Mouse (Mus musculus) hindbrain, embryonic 13.5 days (tissue): ENCODE data around the gene Kif1a. TPM values are rescaled to one million over a fixed set of nuclear protein-coding genes. Genes with fewer than 3 reads are reported as not detected.
"Not testable (repeated sequence)": the region's sequence is repeated elsewhere in the genome, so short reads cannot be mapped to it uniquely, and the experiment has no call there.

Experiments
- ATAC-seq: fragments of 200-750 bp; cut with Nextera tagmentation; 2 replicates; pipeline ENCODE4 v1.8.0; 2017; ENCODE audit warnings: moderate TSS enrichment; ENCODE audit not compliant: low FRiP score
- H3K27ac ChIP-seq: fragments of 300-500 bp; sonication (generic); 2 replicates; pipeline ENCODE4 v1.5.1; 2015; ENCODE audit warnings: inconsistent platforms, mild to moderate bottlenecking, moderate library complexity
- H3K27me3 ChIP-seq: fragments of 300-500 bp; sonication (generic); 2 replicates; pipeline ENCODE4 v1.6.1; 2015; ENCODE audit warnings: mild to moderate bottlenecking, inconsistent platforms
- H3K36me3 ChIP-seq: fragments of 300-500 bp; sonication (generic); 2 replicates; pipeline ENCODE4 v1.6.1; 2015; ENCODE audit warnings: mild to moderate bottlenecking, inconsistent platforms
- H3K4me1 ChIP-seq: fragments of 300-500 bp; sonication (generic); replicated peaks from 2 replicates; pipeline ENCODE4 v1.6.1; 2015; ENCODE audit warnings: inconsistent platforms
- H3K4me2 ChIP-seq: fragments of 300-500 bp; sonication (generic); 2 replicates; pipeline ENCODE4 v1.6.1; 2015; ENCODE audit warnings: inconsistent platforms, mild to moderate bottlenecking, moderate library complexity
- H3K4me3 ChIP-seq: fragments of 300-500 bp; sonication (generic); 2 replicates; pipeline ENCODE4 v1.5.1; 2015; ENCODE audit warnings: mild to moderate bottlenecking, inconsistent platforms
- H3K9ac ChIP-seq: fragments of 300-500 bp; sonication (generic); 2 replicates; pipeline ENCODE4 v1.6.1; 2015; ENCODE audit warnings: mild to moderate bottlenecking, inconsistent platforms
- H3K9me3 ChIP-seq: fragments of 300-500 bp; sonication (generic); 2 replicates; pipeline ENCODE4 v1.6.1; 2016; ENCODE audit warnings: inconsistent platforms
- WGBS: fragments of 180-500 bp; shearing (Covaris S2); methylation state at CpG from one replicate; pipeline ENCODE4 v1.1.7; 2015; 5-methylcytosine and 5-hydroxymethylcytosine counted together
- polyA plus RNA-seq: library from polyadenylated mRNA; unstranded; fragments of >200 nt; fragmentation: Nextera tagmentation; extraction: Ambion mirVana; gene quantifications from 2 replicates; pipeline ENCODE4 v1.2.1, GENCODE M21; 2015

The Kif1a gene
- polyA plus RNA-seq, 1 experiment from 2014 or later: 340 TPM

GRCm38 (mm10) chr1:92976141-92976566 is 125.6 kb downstream of the Kif1a start:
- 54% methylated on average over 6 of the region's 6 CpGs for WGBS
- Histone ChIP-seq H3K4me2 (no peak overlapping the region), H3K4me1 (peaks cover 5% of the 10 kb centered on the region; the same call in 1 of the 2 replicates), H3K27ac (no peak overlapping the region), H3K27me3 (no peaks in the 10 kb centered on the region), H3K9me3 (no peaks in the 10 kb centered on the region), H3K36me3 (no peaks in the 10 kb centered on the region), H3K4me3 (no peak overlapping the region), H3K9ac (no peak overlapping the region)
- no peak for ATAC-seq

GRCm38 (mm10) chr1:92972854-92973253 is 128.9 kb downstream of the Kif1a start:
- ATAC-seq: no peak
- no peak overlapping the region for H3K27ac ChIP-seq
- H3K9ac ChIP-seq: no peak overlapping the region
- H3K4me1 ChIP-seq: peaks cover 5% of the 10 kb centered on the region; the same call in 1 of the 2 replicates
- no peaks in the 10 kb centered on the region for H3K36me3 ChIP-seq
- 75% methylated on average over 1 of the region's 1 CpGs for WGBS
- no peaks in the 10 kb centered on the region for H3K9me3 ChIP-seq
- H3K27me3 ChIP-seq: no peaks in the 10 kb centered on the region
- no peak overlapping the region for H3K4me2 ChIP-seq
- no peak overlapping the region for H3K4me3 ChIP-seq

GRCm38 (mm10) chr1:92971879-92972795 is 129.6 kb downstream of the Kif1a start:
- no peak overlapping the region for H3K27ac ChIP-seq
- no peak overlapping the region for H3K9ac ChIP-seq
- H3K36me3 ChIP-seq: no peaks in the 10 kb centered on the region
- no peak overlapping the region for H3K4me3 ChIP-seq
- no peaks in the 10 kb centered on the region for H3K9me3 ChIP-seq
- H3K27me3 ChIP-seq: no peaks in the 10 kb centered on the region
- peaks cover 5% of the 10 kb centered on the region; the same call in 1 of the 2 replicates for H3K4me1 ChIP-seq
- ATAC-seq: no peak
- no peak overlapping the region for H3K4me2 ChIP-seq
- WGBS: 89% methylated on average over 7 of the region's 7 CpGs

DNA sequence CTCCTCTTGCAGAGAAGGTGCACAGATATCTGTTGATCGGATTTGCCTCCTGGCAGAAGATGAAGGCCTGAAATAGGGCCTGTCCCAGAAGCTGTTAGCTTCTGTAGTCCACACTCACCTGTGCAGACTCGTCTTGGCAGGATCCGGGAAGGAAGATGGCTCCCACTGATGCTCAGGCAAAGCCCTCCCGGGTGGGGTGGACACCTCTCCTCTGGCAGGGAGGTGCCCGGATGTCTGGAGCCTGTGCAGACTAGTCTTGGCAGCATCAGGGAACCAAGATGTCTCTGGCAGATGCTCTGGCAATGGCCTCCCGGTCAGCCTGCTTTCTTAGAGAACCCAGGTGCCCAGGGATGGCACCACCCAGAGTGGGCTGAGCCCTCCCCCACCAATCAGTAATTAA is 131.0 kb downstream of the Kif1a start:
- not testable (repeated sequence) for H3K4me1 ChIP-seq, H3K27ac ChIP-seq, H3K4me2 ChIP-seq, H3K27me3 ChIP-seq, H3K9me3 ChIP-seq, H3K36me3 ChIP-seq, H3K4me3 ChIP-seq, H3K9ac ChIP-seq, ATAC-seq
- WGBS: 84% methylated on average over 6 of the region's 6 CpGs

Other genes with a start within 250 kb of the Kif1a start
- 0.23 and 0.98 TPM in 2 replicates for gene Ankmy1, start 199.0 kb downstream of the Kif1a start, polyA plus RNA-seq
- gene Dusp28, start 195.0 kb downstream of the Kif1a start, polyA plus RNA-seq: 14.9 and 15.8 TPM in 2 replicates
- gene Rnpepl1, start 191.2 kb downstream of the Kif1a start, polyA plus RNA-seq: 22.4 and 26.5 TPM in 2 replicates
- 58.9 TPM in 2 replicates for gene Capn10, start 167.6 kb downstream of the Kif1a start, polyA plus RNA-seq
- gene Gpr35, start 151.1 kb downstream of the Kif1a start, polyA plus RNA-seq: 0.39 and 0.65 TPM in 2 replicates
- not detected in 2 replicates for gene Aqp12, start 95.6 kb downstream of the Kif1a start, polyA plus RNA-seq
- not detected in 2 replicates for gene Agxt, start 33.3 kb upstream of the Kif1a start, polyA plus RNA-seq
- gene 2310007B03Rik, start 59.0 kb upstream of the Kif1a start, polyA plus RNA-seq: 0.29 and 0.30 TPM in 2 replicates
- gene Crocc2, start 66.8 kb upstream of the Kif1a start, polyA plus RNA-seq: 0.19 and 0.38 TPM in 2 replicates
- gene Sned1, start 133.9 kb upstream of the Kif1a start, polyA plus RNA-seq: 8.8 and 9.3 TPM in 2 replicates
- 35.8 and 36.2 TPM in 2 replicates for gene Mterf4, start 204.0 kb upstream of the Kif1a start, polyA plus RNA-seq
- 50.0 and 57.5 TPM in 2 replicates for gene Ppp1r7, start 240.9 kb upstream of the Kif1a start, polyA plus RNA-seq
- 6.5 and 7.0 TPM in 2 replicates for gene Pask, start 241.5 kb upstream of the Kif1a start, polyA plus RNA-seq